Mouse (Mus musculus): ENCODE measurements around the gene Kat2a. TPM values are rescaled to one million over a fixed set of nuclear protein-coding genes. Genes with fewer than 3 reads are reported as not detected.

Kat2a gene
- total and polyA plus RNA-seq, 3 experiments: 59.6 to 143 (median 63.7) TPM

DNA sequence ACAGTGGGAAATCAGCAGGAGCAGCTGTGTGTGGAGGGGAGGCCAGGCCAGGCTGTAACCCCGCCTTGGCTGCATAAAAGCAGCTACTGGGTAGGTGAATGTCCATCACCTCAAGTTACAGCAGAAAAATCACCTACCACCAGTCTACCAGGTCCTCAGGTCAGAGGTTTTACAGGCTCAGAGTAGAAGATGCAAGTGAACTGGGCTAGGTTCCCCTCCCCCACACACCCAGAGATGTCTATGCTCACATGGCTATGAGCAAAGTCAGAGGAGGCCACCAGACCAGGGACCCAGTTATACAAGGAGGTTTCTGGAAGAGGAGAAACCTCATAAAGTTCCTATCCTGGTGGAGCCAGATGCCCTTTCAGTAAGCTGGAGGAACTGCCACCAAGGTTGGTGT, 41.2 kb downstream of the Kat2a start:
- Histone ChIP-seq H3K4me1 (ENCODE audit: control insufficient read depth in 1 of 2, insufficient read depth in 2 of 2, low read length in 2 of 2) (no peaks in the 10 kb centered on the region), H3K36me3 (ENCODE audit: control insufficient read depth in 1 of 2, insufficient read depth in 2 of 2, low read length in 2 of 2) (no peaks in the 10 kb centered on the region), H3K4me3 (ENCODE audit: control insufficient read depth in 1 of 2, insufficient read depth in 1 of 2, low read depth in 2 of 2, low read length in 2 of 2) (no peak overlapping the region), H3K79me2 (ENCODE audit: control insufficient read depth, insufficient read depth, low read length, poor library complexity) (no peaks in the 10 kb centered on the region), H3K27ac (ENCODE audit: control insufficient read depth, low read depth, low read length) (no peak overlapping the region), H3K9ac (ENCODE audit: control insufficient read depth, low read depth, low read length, poor library complexity, severe bottlenecking) (no peak overlapping the region), H3K27me3 (ENCODE audit: control insufficient read depth in 1 of 2, insufficient read depth in 2 of 2, low read length in 2 of 2) (peaks cover 2 to 3% of the 10 kb centered on the region in 2 experiments; a peak in 3 of 4 replicates), H3K9me3 (replicated peaks; ENCODE audit: insufficient read depth, low read length) (no peaks in the 10 kb centered on the region)
- DNase-seq (ENCODE audit: low read depth, low spot score): no peak
- TF ChIP-seq NRF1 (IDR thresholded peaks at IDR 0.05; ENCODE audit: insufficient read depth, low read depth, low read length, poor library complexity, severe bottlenecking) (no peak), MAFK (IDR thresholded peaks at IDR 0.05; ENCODE audit: borderline replicate concordance, low read depth, low read length) (no peak), EP300 (IDR thresholded peaks at IDR 0.05; ENCODE audit: low read depth in 1 of 2, low read length in 2 of 2) (no peak), POLR2A (IDR thresholded peaks at IDR 0.05; ENCODE audit: control insufficient read depth in 1 of 2, insufficient read depth in 1 of 2, low read depth in 1 of 2, low read length in 2 of 2, poor library complexity in 1 of 2) (no peak), NELFE (IDR thresholded peaks at IDR 0.05; ENCODE audit: low read depth, low read length) (no peak), MAZ (IDR thresholded peaks at IDR 0.05; ENCODE audit: low read depth, low read length) (no peak)

DNA sequence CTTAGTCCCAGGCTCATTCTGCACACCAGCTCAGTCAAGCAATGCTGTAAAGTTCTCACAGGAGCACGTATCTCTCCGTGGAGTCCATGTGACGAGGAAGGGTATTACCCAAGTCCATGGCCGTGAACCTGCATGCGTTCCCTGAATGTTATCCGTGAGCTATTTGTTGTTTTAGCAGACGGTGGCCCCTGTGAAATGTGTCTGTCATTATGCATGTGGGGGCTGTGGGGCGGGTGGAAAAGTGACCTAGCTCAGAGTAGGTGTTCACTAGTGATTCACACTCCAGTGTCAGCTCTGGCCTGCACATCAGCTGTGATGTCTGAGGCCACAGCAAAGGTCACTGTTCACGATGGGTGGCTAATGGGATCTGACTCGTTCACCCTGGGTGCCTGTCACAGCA, 52.5 kb downstream of the Kat2a start:
- Histone ChIP-seq H3K9me3 (replicated peaks; ENCODE audit: insufficient read depth, low read length) (no peaks in the 10 kb centered on the region), H3K27me3 (ENCODE audit: control insufficient read depth in 1 of 2, insufficient read depth in 2 of 2, low read length in 2 of 2) (peaks cover 0 to 2% of the 10 kb centered on the region in 2 experiments; a peak in 3 of 4 replicates), H3K79me2 (ENCODE audit: control insufficient read depth, insufficient read depth, low read length, poor library complexity) (no peaks in the 10 kb centered on the region), H3K4me1 (ENCODE audit: control insufficient read depth in 1 of 2, insufficient read depth in 2 of 2, low read length in 2 of 2) (no peaks in the 10 kb centered on the region), H3K9ac (ENCODE audit: control insufficient read depth, low read depth, low read length, poor library complexity, severe bottlenecking) (no peak overlapping the region), H3K4me3 (ENCODE audit: control insufficient read depth in 1 of 2, insufficient read depth in 1 of 2, low read depth in 2 of 2, low read length in 2 of 2) (no peak overlapping the region), H3K27ac (ENCODE audit: control insufficient read depth, low read depth, low read length) (no peak overlapping the region), H3K36me3 (ENCODE audit: control insufficient read depth in 1 of 2, insufficient read depth in 2 of 2, low read length in 2 of 2) (no peaks in the 10 kb centered on the region)
- no peak for TF ChIP-seq MAFK (IDR thresholded peaks at IDR 0.05; ENCODE audit: borderline replicate concordance, low read depth, low read length)
- no peak for TF ChIP-seq CHD2 (IDR thresholded peaks at IDR 0.05; ENCODE audit: low read length)
- no peak for TF ChIP-seq BHLHE40 (IDR thresholded peaks at IDR 0.05; ENCODE audit: borderline replicate concordance, low read depth, low read length)
- TF ChIP-seq SIN3A (IDR thresholded peaks at IDR 0.05; ENCODE audit: low read length): no peak
- TF ChIP-seq GATA1 (IDR thresholded peaks at IDR 0.05; ENCODE audit: low read depth, low read length): no peak
- TF ChIP-seq GABPA (IDR thresholded peaks at IDR 0.05; ENCODE audit: low read depth, low read length): no peak
- no peak for TF ChIP-seq KAT2A (conservative IDR thresholded peaks at IDR 0.05; ENCODE audit: low read depth, low read length)
- no peak for TF ChIP-seq POLR2AphosphoS5 (IDR thresholded peaks at IDR 0.05; ENCODE audit: borderline replicate concordance, low read depth, low read length)
- no peak for TF ChIP-seq RCOR1 (IDR thresholded peaks at IDR 0.05; ENCODE audit: low read depth, low read length)
- no peak for TF ChIP-seq ETS1 (IDR thresholded peaks at IDR 0.05; ENCODE audit: low read depth, low read length)
- TF ChIP-seq EP300 (IDR thresholded peaks at IDR 0.05; ENCODE audit: low read depth in 1 of 2, low read length in 2 of 2): no peak
- TF ChIP-seq ZKSCAN1 (IDR thresholded peaks at IDR 0.05; ENCODE audit: low read depth, low read length): no peak
- TF ChIP-seq CTCF (IDR thresholded peaks at IDR 0.05 in 2 of 3, conservative IDR thresholded peaks at IDR 0.05 in 1 of 3; ENCODE audit: control insufficient read depth in 1 of 3, insufficient read depth in 1 of 3, low read depth in 2 of 3, low read length in 3 of 3, poor library complexity in 1 of 3, severe bottlenecking in 1 of 3): no peak
- no peak for TF ChIP-seq MYB (IDR thresholded peaks at IDR 0.05; ENCODE audit: low read depth, low read length)
- TF ChIP-seq ZMIZ1 (IDR thresholded peaks at IDR 0.05; ENCODE audit: low read depth, low read length): no peak
- TF ChIP-seq ZNF384 (IDR thresholded peaks at IDR 0.05; ENCODE audit: low read depth, low read length): no peak
- TF ChIP-seq HCFC1 (IDR thresholded peaks at IDR 0.05; ENCODE audit: low read depth, low read length): no peak
- no peak for DNase-seq (ENCODE audit: low read depth, low spot score)

All from MEL (cell line).